Mouse (Mus musculus): ENCODE measurements around the gene Lmx1a. TPM values are rescaled to one million over a fixed set of nuclear protein-coding genes. Genes with fewer than 3 reads are reported as not detected.

Lmx1a gene
- polyA plus RNA-seq, 1 experiment, result not detected

- no peaks in the 10 kb centered on the region for H3K36me3 ChIP-seq (ENCODE audit: control insufficient read depth)
- peaks cover 6% of the 10 kb centered on the region for H3K9me3 ChIP-seq (ENCODE audit: control insufficient read depth, low read length)
- no peak overlapping the region for H3K4me3 ChIP-seq (replicated peaks)
- peaks cover 9% of the 10 kb centered on the region for H3K27me3 ChIP-seq (ENCODE audit: control insufficient read depth)
- no peaks in the 10 kb centered on the region for H3K4me1 ChIP-seq (ENCODE audit: control insufficient read depth)
- TF ChIP-seq GATA1 (IDR thresholded peaks at IDR 0.05; ENCODE audit: low read length) (no peak), TAL1 (IDR thresholded peaks at IDR 0.05; ENCODE audit: low read length) (no peak)
These were observed 16.5 kb upstream of the Lmx1a start for GRCm38 (mm10) chr1:167672433-167672987.

- TF ChIP-seq TAL1 (IDR thresholded peaks at IDR 0.05; ENCODE audit: low read length), result no peak
- no peak for TF ChIP-seq GATA1 (IDR thresholded peaks at IDR 0.05; ENCODE audit: low read length)
- H3K9me3 ChIP-seq (ENCODE audit: control insufficient read depth, low read length), result no peaks in the 10 kb centered on the region
- H3K27me3 ChIP-seq (ENCODE audit: control insufficient read depth), result no peaks in the 10 kb centered on the region
These were observed 10.0 kb upstream of the Lmx1a start for GRCm38 (mm10) chr1:167679061-167679460.

GRCm38 (mm10) chr1:167688001-167688346 lies 1.1 kb upstream of the Lmx1a start:
- TF ChIP-seq TAL1 (IDR thresholded peaks at IDR 0.05; ENCODE audit: low read length), result no peak
- no peak for TF ChIP-seq GATA1 (IDR thresholded peaks at IDR 0.05; ENCODE audit: low read length)
- peaks cover 72% of the 10 kb centered on the region for H3K27me3 ChIP-seq (ENCODE audit: control insufficient read depth)
- no peaks in the 10 kb centered on the region for H3K4me1 ChIP-seq (ENCODE audit: control insufficient read depth)
- H3K9me3 ChIP-seq (ENCODE audit: control insufficient read depth, low read length), result no peaks in the 10 kb centered on the region
- H3K36me3 ChIP-seq (ENCODE audit: control insufficient read depth), result no peaks in the 10 kb centered on the region
- H3K4me3 ChIP-seq (replicated peaks), result no peak overlapping the region

More at GRCm38 (mm10) chr1:167679061-167679460, 10.0 kb upstream of the Lmx1a start:
- H3K4me1 ChIP-seq (ENCODE audit: control insufficient read depth), result no peaks in the 10 kb centered on the region
- H3K36me3 ChIP-seq (ENCODE audit: control insufficient read depth), result no peaks in the 10 kb centered on the region
- H3K4me3 ChIP-seq (replicated peaks), result no peak overlapping the region

GRCm38 (mm10) chr1:167688347-167689231 lies 448 bp upstream of the Lmx1a start:
- TF ChIP-seq TAL1 (IDR thresholded peaks at IDR 0.05; ENCODE audit: low read length) (no peak), GATA1 (IDR thresholded peaks at IDR 0.05; ENCODE audit: low read length) (no peak)
- peaks cover 78% of the 10 kb centered on the region for H3K27me3 ChIP-seq (ENCODE audit: control insufficient read depth)
- no peaks in the 10 kb centered on the region for H3K9me3 ChIP-seq (ENCODE audit: control insufficient read depth, low read length)
- H3K4me3 ChIP-seq (replicated peaks), result no peak overlapping the region
- no peaks in the 10 kb centered on the region for H3K4me1 ChIP-seq (ENCODE audit: control insufficient read depth)
- no peaks in the 10 kb centered on the region for H3K36me3 ChIP-seq (ENCODE audit: control insufficient read depth)

GRCm38 (mm10) chr1:167689262-167690137 lies 463 bp downstream of the Lmx1a start:
- H3K9me3 ChIP-seq (ENCODE audit: control insufficient read depth, low read length), result no peaks in the 10 kb centered on the region
- H3K36me3 ChIP-seq (ENCODE audit: control insufficient read depth), result no peaks in the 10 kb centered on the region
- TF ChIP-seq TAL1 (IDR thresholded peaks at IDR 0.05; ENCODE audit: low read length) (no peak), GATA1 (IDR thresholded peaks at IDR 0.05; ENCODE audit: low read length) (no peak)
- no peak overlapping the region for H3K4me3 ChIP-seq (replicated peaks)
- peaks cover 85% of the 10 kb centered on the region for H3K27me3 ChIP-seq (ENCODE audit: control insufficient read depth)
- H3K4me1 ChIP-seq (ENCODE audit: control insufficient read depth), result no peaks in the 10 kb centered on the region

- Histone ChIP-seq H3K36me3 (ENCODE audit: control insufficient read depth) (no peaks in the 10 kb centered on the region), H3K4me3 (replicated peaks) (no peak overlapping the region), H3K27me3 (ENCODE audit: control insufficient read depth) (peaks cover 93% of the 10 kb centered on the region), H3K9me3 (ENCODE audit: control insufficient read depth, low read length) (no peaks in the 10 kb centered on the region), H3K4me1 (ENCODE audit: control insufficient read depth) (no peaks in the 10 kb centered on the region)
- TF ChIP-seq GATA1 (IDR thresholded peaks at IDR 0.05; ENCODE audit: low read length) (no peak), TAL1 (IDR thresholded peaks at IDR 0.05; ENCODE audit: low read length) (no peak)
These were observed 1.2 kb downstream of the Lmx1a start for GRCm38 (mm10) chr1:167690138-167690710.

GRCm38 (mm10) chr1:167690716-167691550 lies 1.9 kb downstream of the Lmx1a start:
- H3K27me3 ChIP-seq (ENCODE audit: control insufficient read depth), result peaks cover 91% of the 10 kb centered on the region
- H3K4me1 ChIP-seq (ENCODE audit: control insufficient read depth), result no peaks in the 10 kb centered on the region
- H3K4me3 ChIP-seq (replicated peaks), result no peak overlapping the region
- H3K9me3 ChIP-seq (ENCODE audit: control insufficient read depth, low read length), result no peaks in the 10 kb centered on the region
- no peaks in the 10 kb centered on the region for H3K36me3 ChIP-seq (ENCODE audit: control insufficient read depth)
- TF ChIP-seq GATA1 (IDR thresholded peaks at IDR 0.05; ENCODE audit: low read length) (no peak), TAL1 (IDR thresholded peaks at IDR 0.05; ENCODE audit: low read length) (no peak)
